Comparison of ENCODE assay signal across 16 mouse cellular contexts in the genomic region with DNA sequence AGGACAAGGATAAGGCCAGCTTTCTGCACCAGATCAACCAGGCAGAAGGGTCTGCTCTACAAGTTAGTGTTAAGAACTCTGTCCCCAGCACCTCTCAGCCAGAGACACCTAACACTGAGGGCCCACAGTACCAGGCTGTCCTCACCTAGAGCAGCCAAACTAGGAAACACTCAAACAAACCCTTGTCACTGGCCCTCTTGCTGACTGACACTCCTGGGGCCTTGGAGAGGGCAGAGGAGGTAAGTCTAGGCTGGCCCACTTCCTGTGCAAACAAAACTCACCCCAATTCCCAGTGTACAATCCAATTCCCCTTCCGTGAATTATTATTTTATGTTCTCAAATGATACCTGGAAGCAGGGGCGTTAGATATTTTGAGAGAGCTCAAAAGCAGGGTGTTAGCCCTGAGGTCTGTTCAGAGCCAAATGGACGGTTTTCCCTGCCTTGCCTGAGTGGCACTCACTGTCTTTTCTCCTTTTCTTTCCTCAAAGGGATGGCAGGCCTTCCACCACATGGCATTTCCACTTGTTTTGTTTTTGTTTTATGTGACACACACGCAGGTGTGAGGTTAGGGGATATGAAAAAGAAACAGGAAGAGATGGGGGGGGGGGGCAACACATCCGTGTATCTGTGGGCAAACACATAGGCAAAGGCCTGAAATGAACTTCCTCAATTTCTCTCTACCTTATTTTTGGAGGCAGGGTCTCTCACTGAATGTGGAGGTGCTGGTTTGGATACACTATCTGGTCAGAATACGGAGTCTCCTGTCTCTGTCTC.
DNase-seq lines count a peak whose midpoint lies in the region; ATAC-seq lines count a peak whose summit lies in the region.
"Had no signal": no experiment of that assay in that cellular context is flagged by ENCODE, and none has a peak within 500 bp of the region (broad histone marks: within the 10 kb centered on the region; RNA-seq: fewer than 3 reads in every experiment).

No protein-coding gene starts in this region.

- peak; percentile 62 for ATAC-seq in megakaryocyte progenitor cell, adult 5-6 weeks (replicated peaks; ENCODE audit: poor library complexity)
- ATAC-seq: forebrain, postnatal 0 days; midbrain, embryonic 16.5 days had no signal

- DNase-seq in heart, adult 11 months: peak; percentile 84
- DNase-seq in heart, postnatal 14 days: no peak
- DNase-seq in spleen, postnatal 36 days (ENCODE audit: low spot score in 2 of 2): peak; percentile 48 to 51
- no peak for DNase-seq in spleen, postnatal 10 days (ENCODE audit: low spot score in 2 of 2)
- no peak for DNase-seq in testis, postnatal 10 days (ENCODE audit: low spot score)
- no peak for DNase-seq in gastrocnemius, postnatal 36 days
- no peak for DNase-seq in cerebellum, postnatal 14 days
- DNase-seq: adrenal gland, postnatal 10 days; cerebellum, postnatal 10 days; forebrain, postnatal 0 days; gastrocnemius, postnatal 14 days; kidney, adult 11 months; kidney, postnatal 14 days; left cerebral cortex, postnatal 4 days had no signal

- intact Hi-C loops in heart, postnatal 14 days (cut with DNase I): no loop called here
- intact Hi-C loops in gastrocnemius, postnatal 36 days (cut with DNase I): no loop called here

Comparison
In these comparisons a context has a peak if more than half of its experiments do, and no peak if none do; other contexts are left out.
1. DNase-seq: peak in heart, adult 11 months (single experiment) and spleen, postnatal 36 days (2 of 2); none in heart, postnatal 14 days (0 of 2), spleen, postnatal 10 days (0 of 2), testis, postnatal 10 days (single experiment), gastrocnemius, postnatal 36 days (0 of 2) and cerebellum, postnatal 14 days (0 of 2).